Mouse (Mus musculus): ENCODE measurements around the gene Snn. TPM values are rescaled to one million over a fixed set of nuclear protein-coding genes. Genes with fewer than 3 reads are reported as not detected.

Gene Snn
- polyA plus RNA-seq, 1 experiment from 2014 or later = 43.4 TPM

- Histone ChIP-seq H3K27me3 (no peaks in the 10 kb centered on the region), H3K4me1 (no peaks in the 10 kb centered on the region), H3K4me2 (replicated peaks) (no peak overlapping the region), H3K36me3 (peaks cover 81% of the 10 kb centered on the region), H3K4me3 (replicated peaks) (no peak overlapping the region), H3K9me3 (replicated peaks) (no peaks in the 10 kb centered on the region), H3K27ac (replicated peaks) (no peak overlapping the region), H3K9ac (no peak overlapping the region)
- 69% methylated on average over 5 of the region's 5 CpGs for WGBS
- ATAC-seq (ENCODE audit: insufficient number of reproducible peaks, low FRiP score, low TSS enrichment, low read depth) = no peak
These were observed 26.3 kb downstream of the Snn start for GRCm38 (mm10) chr16:11086856-11087588.

DNA sequence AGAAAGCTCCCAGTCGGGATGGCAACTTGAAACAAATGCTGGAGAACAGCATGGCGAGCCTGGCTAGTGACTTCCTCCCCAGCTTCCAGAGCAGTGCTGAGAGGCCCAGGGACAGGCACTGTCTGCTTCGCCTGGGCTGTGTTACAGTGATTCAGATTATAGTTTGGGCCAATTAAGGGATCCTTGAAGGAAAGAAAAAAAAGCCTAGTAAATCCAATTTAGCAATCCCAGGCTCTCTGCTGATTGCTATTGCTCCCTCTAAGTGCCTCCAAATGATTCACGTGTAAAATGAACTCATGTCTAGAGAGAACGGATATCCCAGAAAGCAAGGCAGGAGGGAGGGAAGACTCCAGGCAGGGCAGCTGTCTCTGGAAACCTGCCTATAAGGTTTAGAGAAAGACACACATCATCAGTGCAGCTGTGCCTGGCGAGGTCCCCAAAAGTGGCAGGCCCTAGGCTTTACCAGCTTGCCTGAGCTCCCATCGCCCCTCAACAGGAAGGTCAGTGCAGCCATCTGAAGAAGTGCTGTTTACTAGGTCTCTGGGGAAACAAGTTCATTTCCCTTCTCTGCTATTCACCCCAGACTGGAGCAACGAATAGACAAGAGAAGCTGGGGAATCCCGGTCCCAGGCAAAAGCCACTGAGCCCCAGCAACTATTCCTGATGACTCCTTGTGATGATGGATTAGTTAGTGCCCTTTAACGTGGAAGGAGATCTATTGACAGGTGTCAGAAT lies 30.3 kb downstream of the Snn start:
- no peaks in the 10 kb centered on the region for H3K9me3 ChIP-seq (replicated peaks)
- no peak overlapping the region for H3K4me2 ChIP-seq (replicated peaks)
- 72% methylated on average over 10 of the region's 10 CpGs for WGBS
- ATAC-seq (ENCODE audit: insufficient number of reproducible peaks, low FRiP score, low TSS enrichment, low read depth) = no peak
- no peak overlapping the region for H3K4me3 ChIP-seq (replicated peaks)
- H3K4me1 ChIP-seq = no peaks in the 10 kb centered on the region
- H3K36me3 ChIP-seq = peaks cover 61% of the 10 kb centered on the region
- H3K27me3 ChIP-seq = no peaks in the 10 kb centered on the region
- peak overlapping the region; percentile 9; the same call in 1 of the 2 replicates for H3K27ac ChIP-seq (replicated peaks)
- no peak overlapping the region for H3K9ac ChIP-seq

DNA sequence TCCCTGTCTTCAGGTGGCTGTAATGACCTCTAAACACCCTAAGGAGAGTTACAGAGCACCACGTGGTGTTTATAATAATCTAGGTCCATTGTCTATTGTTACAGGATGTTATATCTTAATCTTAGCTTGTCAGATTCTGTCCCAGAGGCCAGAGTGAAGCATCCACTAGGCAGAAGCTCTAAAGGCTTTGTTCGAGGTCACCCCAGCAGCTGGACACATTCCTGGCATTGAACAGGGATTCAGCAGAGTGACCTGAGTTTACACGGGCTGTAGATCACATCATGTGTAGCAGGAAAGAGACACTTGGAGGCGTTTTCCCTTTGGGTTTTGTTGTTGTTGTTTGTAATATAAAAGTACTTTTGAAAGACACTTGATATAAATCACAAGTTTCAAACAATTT lies 31.3 kb downstream of the Snn start:
- H3K27me3 ChIP-seq = no peaks in the 10 kb centered on the region
- no peaks in the 10 kb centered on the region for H3K4me1 ChIP-seq
- H3K27ac ChIP-seq (replicated peaks) = no peak overlapping the region
- WGBS = 78% methylated on average over 4 of the region's 4 CpGs
- no peak overlapping the region for H3K9ac ChIP-seq
- H3K4me3 ChIP-seq (replicated peaks) = no peak overlapping the region
- peaks cover 56% of the 10 kb centered on the region for H3K36me3 ChIP-seq
- no peaks in the 10 kb centered on the region for H3K9me3 ChIP-seq (replicated peaks)
- no peak for ATAC-seq (ENCODE audit: insufficient number of reproducible peaks, low FRiP score, low TSS enrichment, low read depth)
- H3K4me2 ChIP-seq (replicated peaks) = no peak overlapping the region

GRCm38 (mm10) chr16:11092523-11092922 lies 31.8 kb downstream of the Snn start:
- ATAC-seq (ENCODE audit: insufficient number of reproducible peaks, low FRiP score, low TSS enrichment, low read depth) = no peak
- Histone ChIP-seq H3K4me3 (replicated peaks) (no peak overlapping the region), H3K36me3 (peaks cover 51% of the 10 kb centered on the region), H3K9me3 (replicated peaks) (no peaks in the 10 kb centered on the region), H3K27ac (replicated peaks) (no peak overlapping the region), H3K9ac (no peak overlapping the region), H3K4me1 (no peaks in the 10 kb centered on the region), H3K4me2 (replicated peaks) (no peak overlapping the region), H3K27me3 (no peaks in the 10 kb centered on the region)
- 77% methylated on average over 3 of the region's 3 CpGs for WGBS

- no peaks in the 10 kb centered on the region for H3K4me1 ChIP-seq
- H3K4me3 ChIP-seq (replicated peaks) = no peak overlapping the region
- ATAC-seq (ENCODE audit: insufficient number of reproducible peaks, low FRiP score, low TSS enrichment, low read depth) = no peak
- no peak overlapping the region for H3K27ac ChIP-seq (replicated peaks)
- no peak overlapping the region for H3K4me2 ChIP-seq (replicated peaks)
- no peaks in the 10 kb centered on the region for H3K9me3 ChIP-seq (replicated peaks)
- H3K27me3 ChIP-seq = no peaks in the 10 kb centered on the region
- H3K36me3 ChIP-seq = peaks cover 38% of the 10 kb centered on the region
- 88% methylated on average over 13 of the region's 13 CpGs for WGBS
- H3K9ac ChIP-seq = no peak overlapping the region
These were observed 33.1 kb downstream of the Snn start for GRCm38 (mm10) chr16:11093717-11094386.

- Histone ChIP-seq H3K4me3 (replicated peaks) (no peak overlapping the region), H3K4me1 (no peaks in the 10 kb centered on the region), H3K4me2 (replicated peaks) (no peak overlapping the region), H3K27ac (replicated peaks) (no peak overlapping the region), H3K27me3 (no peaks in the 10 kb centered on the region), H3K36me3 (peaks cover 17% of the 10 kb centered on the region; the same call in 1 of the 2 replicates), H3K9ac (no peak overlapping the region), H3K9me3 (replicated peaks) (no peaks in the 10 kb centered on the region)
- no peak for ATAC-seq (ENCODE audit: insufficient number of reproducible peaks, low FRiP score, low TSS enrichment, low read depth)
- 65% methylated on average over 3 of the region's 3 CpGs for WGBS
These were observed 36.6 kb downstream of the Snn start for GRCm38 (mm10) chr16:11097301-11097700.

GRCm38 (mm10) chr16:11104905-11105304 lies 44.2 kb downstream of the Snn start:
- H3K9me3 ChIP-seq (replicated peaks) = no peaks in the 10 kb centered on the region
- no peak overlapping the region for H3K4me2 ChIP-seq (replicated peaks)
- no peak overlapping the region for H3K27ac ChIP-seq (replicated peaks)
- 79% methylated on average over 1 of the region's 1 CpGs for WGBS
- no peaks in the 10 kb centered on the region for H3K4me1 ChIP-seq
- no peak for ATAC-seq (ENCODE audit: insufficient number of reproducible peaks, low FRiP score, low TSS enrichment, low read depth)
- no peak overlapping the region for H3K9ac ChIP-seq
- no peaks in the 10 kb centered on the region for H3K27me3 ChIP-seq
- H3K36me3 ChIP-seq = peaks cover 24% of the 10 kb centered on the region
- no peak overlapping the region for H3K4me3 ChIP-seq (replicated peaks)

DNA sequence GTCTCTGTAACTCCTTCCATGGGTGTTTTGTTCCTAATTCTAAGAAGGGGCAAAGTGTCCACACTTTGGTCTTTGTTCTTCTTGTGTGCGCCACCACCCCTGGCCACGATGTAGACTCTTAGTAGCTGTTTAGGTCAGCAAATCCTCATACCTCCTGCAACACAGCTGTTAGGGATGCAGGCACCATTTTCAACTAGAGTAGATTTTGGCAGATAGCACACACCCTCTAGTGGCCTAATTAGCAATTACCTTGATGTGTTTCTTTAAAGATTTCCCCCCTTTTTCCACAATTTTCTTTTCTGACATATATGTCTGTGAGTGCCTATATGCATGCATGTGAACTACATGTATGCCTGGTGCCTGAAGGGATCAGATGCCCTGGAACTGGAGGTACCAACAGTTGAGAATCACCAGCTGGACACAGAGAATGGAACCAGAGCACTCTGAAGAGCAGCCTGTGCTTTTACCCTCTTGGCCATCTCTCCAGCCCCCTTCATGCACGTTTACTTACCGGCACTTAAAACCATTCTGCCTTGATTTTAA lies 48.5 kb downstream of the Snn start:
- Histone ChIP-seq H3K27ac (replicated peaks) (no peak overlapping the region), H3K27me3 (no peaks in the 10 kb centered on the region), H3K9me3 (replicated peaks) (no peaks in the 10 kb centered on the region), H3K4me1 (no peaks in the 10 kb centered on the region), H3K36me3 (peaks cover 23% of the 10 kb centered on the region), H3K4me3 (replicated peaks) (no peak overlapping the region), H3K9ac (no peak overlapping the region), H3K4me2 (replicated peaks) (no peak overlapping the region)
- no peak for ATAC-seq (ENCODE audit: insufficient number of reproducible peaks, low FRiP score, low TSS enrichment, low read depth)
- 68% methylated on average over 4 of the region's 4 CpGs for WGBS

- H3K9me3 ChIP-seq (replicated peaks) = no peaks in the 10 kb centered on the region
- no peaks in the 10 kb centered on the region for H3K4me1 ChIP-seq
- no peak for ATAC-seq (ENCODE audit: insufficient number of reproducible peaks, low FRiP score, low TSS enrichment, low read depth)
- H3K27me3 ChIP-seq = no peaks in the 10 kb centered on the region
- no peak overlapping the region for H3K27ac ChIP-seq (replicated peaks)
- no peak overlapping the region for H3K9ac ChIP-seq
- no peak overlapping the region for H3K4me3 ChIP-seq (replicated peaks)
- WGBS = 84% methylated on average over 2 of the region's 2 CpGs
- peaks cover 47% of the 10 kb centered on the region for H3K36me3 ChIP-seq
- H3K4me2 ChIP-seq (replicated peaks) = no peak overlapping the region
These were observed 61.9 kb downstream of the Snn start for GRCm38 (mm10) chr16:11122625-11123024.

DNA sequence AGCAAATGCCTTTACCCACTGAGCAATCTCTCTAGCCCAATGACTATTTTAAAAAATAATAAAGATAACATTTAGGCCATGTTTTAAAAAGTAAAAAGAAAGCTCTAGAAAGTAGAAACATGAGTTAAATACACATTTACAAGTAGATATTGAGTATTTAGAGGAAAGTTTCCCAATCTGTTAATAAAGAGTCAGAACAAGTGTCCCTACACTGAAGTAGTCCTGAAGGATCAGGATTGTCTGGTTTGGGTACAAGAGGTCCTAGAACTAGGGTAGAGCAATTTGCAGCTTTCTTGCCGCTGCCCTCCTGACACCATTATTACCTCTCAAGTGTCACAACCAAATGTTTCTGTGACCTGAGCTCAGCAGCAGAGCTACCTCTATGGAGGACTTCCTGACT lies 63.4 kb downstream of the Snn start:
- H3K36me3 ChIP-seq = peaks cover 51% of the 10 kb centered on the region
- no peak overlapping the region for H3K4me2 ChIP-seq (replicated peaks)
- H3K27me3 ChIP-seq = no peaks in the 10 kb centered on the region
- ATAC-seq (ENCODE audit: insufficient number of reproducible peaks, low FRiP score, low TSS enrichment, low read depth) = no peak
- H3K9ac ChIP-seq = no peak overlapping the region
- WGBS = 78% methylated on average over 1 of the region's 1 CpGs
- no peaks in the 10 kb centered on the region for H3K4me1 ChIP-seq
- H3K4me3 ChIP-seq (replicated peaks) = no peak overlapping the region
- H3K9me3 ChIP-seq (replicated peaks) = no peaks in the 10 kb centered on the region
- H3K27ac ChIP-seq (replicated peaks) = no peak overlapping the region
